ENCODE assay signal across 19 mouse cellular contexts in genomic region chr4:149515706-149516105, GRCm38 (mm10). TPM values are rescaled to one million over a fixed set of nuclear protein-coding genes. Genes with fewer than 3 reads are reported as not detected.
"Had no signal": no experiment of that assay in that cellular context is flagged by ENCODE, and none has a peak within 500 bp of the region (broad histone marks: within the 10 kb centered on the region; RNA-seq: fewer than 3 reads in every experiment).

No protein-coding gene starts in this region.

- H3K27ac ChIP-seq: kidney, embryonic 15.5 days; left cerebral cortex, adult 2 months; liver, embryonic 13.5 days; macrophage; midbrain, embryonic 12.5 days; midbrain, embryonic 15.5 days; neural tube, embryonic 13.5 days had no signal

- H3K4me3 ChIP-seq: kidney, embryonic 15.5 days; left cerebral cortex, adult 2 months; liver, embryonic 13.5 days; midbrain, embryonic 12.5 days; midbrain, embryonic 15.5 days; neural tube, embryonic 13.5 days had no signal

- DNase-seq: kidney, adult 11 months; kidney, adult 8-10 months; kidney, postnatal 10 days; kidney, postnatal 36 days; layer of hippocampus, postnatal 36 days; liver, embryonic 13.5 days; lung, adult 2 months had no signal

- ATAC-seq: midbrain, embryonic 15.5 days had no signal

- H3K36me3 ChIP-seq: kidney, embryonic 15.5 days; liver, embryonic 13.5 days; midbrain, embryonic 12.5 days; midbrain, embryonic 15.5 days; neural tube, embryonic 13.5 days had no signal

- H3K27me3 ChIP-seq: kidney, embryonic 15.5 days; midbrain, embryonic 12.5 days; midbrain, embryonic 15.5 days; neural tube, embryonic 13.5 days had no signal

RNA-seq across cellular contexts. Expression of gene Tmem274, which starts 38.5 kb away (rescaled TPM):
- polyA plus RNA-seq: limb, embryonic 11.5 days; limb, embryonic 14.5 days; liver, adult 2 months; liver, embryonic 13.5 days; lung, adult 2 months; macrophage; midbrain, embryonic 15.5 days; neural tube, embryonic 13.5 days; small intestine, adult 2 months; spleen, adult 2 months; urinary bladder, adult 2 months had no signal
